Mouse (Mus musculus): Measurements from ENCODE around the gene Krtap28-13.

Gene Krtap28-13

DNA sequence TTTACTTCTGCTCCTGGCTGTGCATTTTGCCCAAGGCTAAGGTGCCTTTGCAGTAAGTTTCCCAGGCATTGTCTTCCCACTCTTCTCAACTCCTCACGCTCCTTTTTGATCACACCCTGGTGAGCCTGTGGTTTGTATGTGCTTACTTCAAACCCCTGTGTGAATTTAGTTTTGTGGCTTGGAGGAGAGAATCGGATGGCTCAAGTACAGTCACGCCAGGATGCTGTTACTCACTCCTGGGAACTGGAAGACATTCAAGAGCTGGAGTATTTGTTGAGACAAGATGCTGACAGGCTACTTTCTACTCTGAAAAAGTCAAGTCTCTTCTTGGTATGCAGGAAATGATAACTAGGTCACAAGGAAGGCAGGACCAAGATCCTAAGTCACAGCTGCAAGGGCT is 30.5 kb downstream of the Krtap28-13 start:
- no peak for DNase-seq (ENCODE audit: low read depth, low spot score)

DNA sequence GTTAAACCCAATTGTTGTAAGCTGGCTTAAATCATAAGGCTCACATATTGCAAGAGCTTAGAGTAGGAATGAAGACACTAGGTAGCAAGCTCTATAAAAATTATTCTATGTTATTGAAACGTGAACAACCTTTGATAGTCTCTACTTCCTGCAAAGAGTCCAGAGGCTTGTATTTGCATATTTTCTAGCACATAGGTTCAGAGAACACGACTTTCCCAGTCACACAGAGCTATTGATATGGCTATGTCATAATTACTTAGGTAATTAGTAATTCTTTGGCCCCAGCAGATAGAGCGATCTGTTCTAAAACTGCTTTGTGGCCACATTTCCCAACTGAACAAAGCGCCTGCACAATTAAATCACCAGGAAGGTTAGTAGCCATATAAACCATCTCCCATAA is 36.2 kb downstream of the Krtap28-13 start:
- DNase-seq (ENCODE audit: low read depth, low spot score): no peak

GRCm38 (mm10) chr1:83099160-83099559 is 38.4 kb downstream of the Krtap28-13 start:
- no peak for DNase-seq (ENCODE audit: low read depth, low spot score)

- DNase-seq (ENCODE audit: low read depth, low spot score): no peak
Measured at GRCm38 (mm10) chr1:83099580-83100137, 38.9 kb downstream of the Krtap28-13 start.

- DNase-seq (ENCODE audit: low read depth, low spot score): no peak
Measured at GRCm38 (mm10) chr1:83101891-83102290, 41.2 kb downstream of the Krtap28-13 start.

GRCm38 (mm10) chr1:83105464-83105863 is 44.7 kb downstream of the Krtap28-13 start:
- DNase-seq (ENCODE audit: low read depth, low spot score): no peak

- DNase-seq (ENCODE audit: low read depth, low spot score): no peak
Measured at GRCm38 (mm10) chr1:83107410-83107978, 46.8 kb downstream of the Krtap28-13 start.

GRCm38 (mm10) chr1:83110992-83111391 is 50.3 kb downstream of the Krtap28-13 start:
- no peak for DNase-seq (ENCODE audit: low read depth, low spot score)
